Mouse (Mus musculus) small intestine, adult 2 months (tissue): ENCODE measurements around the gene Olfr826.

ENCODE experiments used
- CTCF ChIP-seq: fragments of 200-500 bp; IDR thresholded peaks from 2 replicates; pipeline ENCODE4 v1.5.1; 2012; ENCODE audit warnings: low read depth, mild to moderate bottlenecking, control low read depth, inconsistent platforms, low read length, moderate library complexity, mixed read lengths; ENCODE audit not compliant: insufficient replicate concordance, insufficient read length; ENCODE audit errors: extremely low read depth
- POLR2A ChIP-seq: fragments of 200-500 bp; IDR thresholded peaks from 2 replicates; pipeline ENCODE4 v1.6.1; 2012; ENCODE audit warnings: low read depth, mild to moderate bottlenecking, control low read depth, inconsistent platforms, low read length, moderate library complexity

GRCm38 (mm10) chr10:130165196-130165595, 18.8 kb downstream of the Olfr826 start:
- TF ChIP-seq POLR2A (no peak), CTCF (no peak)
